Mouse (Mus musculus): ENCODE results near the gene Edn2. TPM values are rescaled to one million over a fixed set of nuclear protein-coding genes. Genes with fewer than 3 reads are reported as not detected.
A peak's percentile ranks its signal among the peaks of the same experiment; 100 is the strongest.

The Edn2 gene
- total RNA-seq (2021), result not detected
- long read RNA-seq, experiment 1, result 0 reads
- long read RNA-seq, experiment 2, result 0 reads

DNA sequence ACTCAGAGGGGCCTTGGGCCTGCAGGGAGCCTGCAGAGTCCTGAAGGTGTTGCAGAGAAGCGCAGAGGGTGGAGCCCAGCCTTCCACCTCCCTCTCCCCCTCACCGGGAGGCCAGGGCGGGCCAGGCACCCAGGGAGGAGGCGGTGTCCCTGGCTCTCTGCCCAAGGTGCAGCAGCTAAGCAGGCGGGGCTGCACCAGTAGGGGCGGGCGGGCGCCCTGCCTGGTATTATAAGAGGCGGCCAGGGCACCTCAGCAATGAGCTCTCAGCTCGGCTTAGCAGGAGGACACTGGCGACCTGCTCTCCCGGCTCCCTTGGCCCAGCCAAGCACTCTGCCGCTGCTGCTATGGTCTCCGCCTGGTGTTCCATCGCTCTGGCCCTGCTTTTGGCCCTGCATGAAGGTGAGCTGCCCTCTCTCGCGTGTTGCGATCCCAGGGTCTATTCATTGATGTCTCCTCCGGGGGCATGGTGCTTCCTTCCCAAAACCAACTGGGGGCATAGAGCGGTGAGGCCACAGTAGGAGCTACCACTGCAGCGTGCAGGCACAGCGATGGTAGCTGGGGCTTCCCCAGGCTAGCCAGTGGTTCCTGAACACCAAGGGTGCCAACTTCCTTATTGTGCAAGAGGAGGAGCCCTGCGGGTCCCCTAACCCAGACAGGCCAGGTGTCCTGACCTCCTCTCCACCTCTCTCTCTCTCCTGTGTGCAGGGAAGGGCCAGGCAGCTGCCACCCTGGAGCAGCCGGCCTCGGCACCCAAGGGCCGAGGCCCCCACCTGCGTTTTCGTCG lies at the start of gene Edn2:
Gene Edn2, plus strand, starts transcription at position 41 of the 784 bp plus-strand sequence.
- intact Hi-C loops (cut with DNase I), result no loop called here
- DNase-seq (ENCODE audit: low spot score in 2 of 2), result no peak

DNA sequence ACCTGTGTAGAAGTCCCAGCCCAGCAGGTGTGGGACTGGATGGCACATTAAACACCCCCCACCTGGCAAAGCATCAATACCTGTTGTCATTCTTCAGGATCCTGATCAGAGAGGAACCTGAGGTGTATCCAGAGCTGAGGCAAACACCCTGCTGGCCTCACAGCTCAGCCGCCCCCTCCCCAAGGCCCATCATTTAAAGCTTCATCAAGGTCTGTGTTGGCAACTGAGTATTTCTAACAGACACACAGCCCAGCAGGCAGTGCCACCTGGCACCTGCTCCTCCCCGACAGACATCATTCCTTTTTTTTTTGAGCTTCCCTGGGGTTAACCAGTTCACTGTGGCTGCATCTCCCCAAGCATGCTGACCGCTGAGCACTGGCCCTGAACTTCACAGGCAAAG lies 45.5 kb upstream of the Edn2 start:
- intact Hi-C loops (cut with DNase I), result no loop called here
- no peak for DNase-seq (ENCODE audit: low spot score in 2 of 2)

DNA sequence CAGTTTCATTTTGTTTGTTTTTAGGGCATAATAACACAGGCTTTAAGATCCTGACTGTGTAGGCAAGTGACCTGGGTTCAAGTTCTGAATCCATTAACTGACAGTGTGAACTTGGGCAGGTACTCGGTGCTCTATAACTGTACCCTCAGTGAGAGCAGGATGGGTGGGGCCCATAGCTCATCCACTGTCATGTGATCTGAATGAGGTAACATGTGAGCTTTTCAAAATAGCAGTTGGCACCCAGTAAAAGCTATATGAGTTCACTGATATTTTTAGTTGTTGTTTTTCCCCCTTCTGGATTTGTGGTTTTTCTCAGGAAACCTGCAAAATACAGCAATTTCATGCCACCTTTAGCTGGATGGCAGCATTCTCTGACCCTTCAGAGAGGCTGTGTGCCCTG lies 44.7 kb upstream of the Edn2 start:
- DNase-seq (ENCODE audit: low spot score in 2 of 2), result peak in 1 of 2 experiments; percentile 73
- intact Hi-C loops (cut with DNase I), result no loop called here

DNA sequence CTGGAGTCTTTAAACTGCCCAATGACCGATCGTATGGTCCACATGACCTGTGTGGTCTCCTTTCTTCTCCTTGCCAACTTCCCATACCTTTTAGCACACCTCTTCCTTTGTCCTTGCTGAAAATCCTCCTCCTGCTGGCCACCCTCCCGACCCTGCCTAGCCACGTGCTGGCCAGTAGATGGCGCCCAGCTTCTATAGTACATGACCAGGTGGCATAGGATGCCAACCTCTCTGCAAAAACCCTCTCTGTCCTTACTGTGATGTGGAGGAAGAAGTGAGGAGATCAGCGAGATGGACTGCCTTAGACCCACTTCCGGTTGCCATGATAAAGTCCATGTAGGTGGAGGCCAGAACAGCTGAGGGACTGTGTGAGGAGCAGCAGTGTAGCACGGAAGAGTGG lies 40.7 kb upstream of the Edn2 start:
- peak in 1 of 2 experiments; percentile 61 for DNase-seq (ENCODE audit: low spot score in 2 of 2)
- intact Hi-C loops (cut with DNase I), result no loop called here

DNA sequence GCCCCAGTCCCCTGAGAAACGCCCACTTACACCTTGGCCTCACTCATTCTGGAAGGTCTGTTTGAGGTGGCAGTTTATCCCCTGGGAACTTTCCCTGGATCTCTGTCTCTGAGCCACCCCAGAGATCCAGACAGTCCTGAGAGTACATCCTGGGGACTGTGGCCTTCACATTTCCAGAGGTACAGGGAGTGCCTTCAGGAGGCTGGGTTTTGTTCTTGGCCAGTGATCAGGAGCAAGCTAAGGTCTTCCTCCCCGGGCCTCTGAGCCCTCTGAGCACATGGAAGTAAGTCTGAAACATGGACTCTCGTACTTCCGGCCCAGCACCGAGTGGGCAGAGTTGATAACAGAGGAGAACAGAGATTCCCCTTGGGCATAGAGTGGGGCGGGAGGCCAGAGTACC lies 36.4 kb upstream of the Edn2 start:
- no peak for DNase-seq (ENCODE audit: low spot score in 2 of 2)
- intact Hi-C loops (cut with DNase I), result loop anchor here (5.0 kb wide), 1 partner anchor 312 kb away; no protein-coding TSS in a partner anchor

DNA sequence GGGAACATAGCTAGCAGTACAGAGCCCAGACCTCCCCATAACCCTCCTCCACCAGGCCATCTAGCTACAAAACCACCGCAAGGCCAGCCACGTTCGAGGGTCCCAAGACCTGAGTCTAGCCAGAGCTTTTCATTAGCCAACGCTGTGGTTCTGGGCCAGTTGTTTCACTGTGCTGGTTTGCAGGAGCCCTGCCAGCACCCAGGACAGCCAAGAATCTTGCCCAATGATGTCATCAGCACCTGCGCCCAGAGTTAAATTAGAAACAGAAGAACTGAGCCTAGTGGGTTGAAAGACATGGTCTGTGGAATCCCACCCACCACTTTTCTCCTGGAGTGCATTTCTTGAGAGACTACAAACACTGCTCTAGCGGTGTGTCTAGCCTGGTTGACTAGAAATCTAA lies 35.0 kb upstream of the Edn2 start:
- intact Hi-C loops (cut with DNase I), result loop anchor here (5.0 kb wide), 1 partner anchor 314 kb away; no protein-coding TSS in a partner anchor
- peak; percentile 45 to 71 for DNase-seq (ENCODE audit: low spot score in 2 of 2)

DNA sequence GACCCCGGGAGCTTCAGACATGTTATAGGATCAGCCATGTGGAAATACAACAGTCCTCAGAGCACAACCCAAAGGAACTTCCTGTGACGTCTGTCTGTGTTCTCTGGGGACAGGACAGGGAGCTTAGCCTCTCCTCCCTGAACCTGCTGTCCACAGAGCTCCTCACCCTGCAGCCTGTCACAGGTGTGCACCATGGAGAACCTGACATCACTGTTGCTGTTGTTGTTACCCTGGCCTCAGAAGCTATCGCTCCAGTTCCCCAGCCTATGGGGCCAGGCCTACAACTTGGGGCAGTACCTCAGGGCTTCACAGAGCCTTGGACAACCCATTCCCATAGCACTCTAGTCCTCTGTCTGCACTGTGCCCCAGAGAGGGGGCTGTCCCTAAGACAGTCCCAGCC lies 33.7 kb upstream of the Edn2 start:
- no peak for DNase-seq (ENCODE audit: low spot score in 2 of 2)
- intact Hi-C loops (cut with DNase I), result loop anchor here (5.0 kb wide), 1 partner anchor 315 kb away; no protein-coding TSS in a partner anchor

DNA sequence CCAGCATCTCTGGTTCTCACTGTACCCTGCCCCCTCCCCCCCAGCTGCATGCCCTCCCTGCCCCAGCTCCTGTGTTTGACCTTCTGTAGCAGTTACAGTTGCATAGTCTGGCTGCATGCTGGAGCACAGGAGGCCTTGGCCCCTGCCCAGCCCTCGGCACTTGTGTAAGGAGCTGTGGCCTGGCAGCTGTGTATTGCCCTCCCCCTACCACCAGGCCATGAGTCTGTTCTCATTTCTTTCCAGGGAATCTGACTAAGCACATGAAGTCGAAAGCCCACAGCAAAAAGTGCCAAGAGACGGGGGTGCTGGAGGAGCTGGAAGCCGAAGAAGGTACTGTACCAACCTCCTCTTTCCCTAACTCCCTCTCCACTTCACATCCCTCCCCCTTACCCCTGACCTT lies 33.0 kb upstream of the Edn2 start:
- DNase-seq (ENCODE audit: low spot score in 2 of 2), result peak in 1 of 2 experiments; percentile 60
- intact Hi-C loops (cut with DNase I), result loop anchor here (5.0 kb wide), 1 partner anchor 316 kb away; no protein-coding TSS in a partner anchor

DNA sequence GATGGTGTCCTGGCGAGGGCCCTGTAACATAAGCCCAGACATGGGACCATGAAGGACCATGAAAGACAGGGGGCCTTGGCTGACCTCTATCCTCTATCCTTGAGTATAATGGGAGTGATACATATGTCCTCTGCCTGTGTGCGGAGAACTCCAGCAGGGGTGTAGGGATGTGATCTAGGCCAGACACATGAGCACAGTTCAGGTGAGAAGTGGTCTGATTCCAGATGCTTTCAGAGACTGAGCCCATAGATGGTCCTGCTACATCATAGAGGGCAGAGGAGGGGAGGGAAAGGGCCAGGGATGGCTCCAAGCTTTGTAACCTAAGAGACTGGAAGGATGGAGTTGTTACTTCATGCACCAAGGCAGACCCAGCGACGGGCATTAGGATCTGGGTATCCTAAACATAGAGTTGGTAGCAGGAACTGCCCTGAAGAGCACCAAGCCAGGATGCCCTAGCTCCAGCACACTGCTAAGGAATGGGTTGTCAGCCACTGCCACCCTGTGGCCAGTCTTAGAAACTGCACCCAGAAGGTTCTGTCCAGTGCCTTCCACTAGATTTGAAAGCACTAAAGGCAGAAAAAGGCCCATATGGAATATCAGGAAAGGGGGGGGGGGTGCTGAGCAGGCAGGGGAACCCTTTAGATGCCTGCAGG lies 31.6 kb upstream of the Edn2 start:
- intact Hi-C loops (cut with DNase I), result loop anchor here (5.0 kb wide), 1 partner anchor 317 kb away; no protein-coding TSS in a partner anchor
- DNase-seq (ENCODE audit: low spot score in 2 of 2), result peak; percentile 69 to 76

DNA sequence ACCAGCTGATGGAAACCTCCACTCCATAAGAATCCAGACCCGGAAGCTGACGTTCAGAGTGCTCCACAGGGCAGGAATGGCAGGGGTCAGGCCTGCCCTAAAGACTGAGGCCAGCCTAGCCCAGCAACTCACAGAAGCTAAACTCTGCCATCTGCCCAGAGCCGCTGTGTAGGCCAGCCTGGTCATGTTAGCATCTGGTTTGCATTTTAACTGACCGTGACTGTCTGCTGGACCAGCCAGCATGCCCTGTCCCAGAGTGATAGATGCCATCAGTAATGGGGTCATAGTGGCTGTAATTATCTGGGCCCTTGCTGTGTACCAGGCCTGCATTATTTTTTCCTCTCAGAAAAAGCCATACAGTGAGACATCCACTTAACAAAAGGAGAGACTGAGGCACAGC lies 30.1 kb upstream of the Edn2 start:
- intact Hi-C loops (cut with DNase I), result no loop called here
- DNase-seq (ENCODE audit: low spot score in 2 of 2), result no peak

DNA sequence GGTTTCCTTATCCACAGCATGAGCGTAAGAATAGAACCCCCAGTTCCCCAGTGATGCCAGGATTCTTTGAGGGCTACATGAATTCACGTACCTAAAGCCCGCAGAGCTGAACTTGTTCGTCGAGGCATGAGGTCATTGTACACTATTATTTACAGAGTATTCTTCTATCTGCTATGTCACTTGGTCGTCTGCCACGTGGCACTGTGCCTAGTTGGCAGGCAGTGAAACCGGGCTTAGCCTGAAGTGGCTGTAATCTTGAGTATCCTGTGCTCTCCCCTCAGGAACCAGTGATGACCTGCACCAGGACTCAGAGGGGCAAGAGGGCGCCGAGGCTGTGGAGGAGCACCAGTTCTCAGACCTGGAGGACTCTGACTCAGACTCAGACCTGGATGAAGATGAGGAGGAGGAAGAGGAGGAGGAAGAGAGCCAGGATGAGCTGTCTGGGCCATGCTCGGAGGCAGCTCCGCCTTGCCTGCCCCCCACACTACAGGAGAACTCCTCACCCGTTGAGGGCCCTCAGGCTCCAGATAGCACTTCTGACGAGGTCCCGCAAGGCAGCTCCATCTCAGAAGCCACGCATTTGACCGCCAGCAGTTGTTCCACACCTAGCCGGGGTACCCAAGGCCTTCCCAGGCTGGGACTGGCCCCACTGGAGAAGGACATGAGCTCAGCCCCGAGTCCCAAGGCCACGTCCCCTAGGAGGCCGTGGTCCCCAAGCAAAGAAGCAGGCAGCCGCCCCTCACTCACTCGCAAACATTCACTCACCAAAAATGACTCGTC lies 29.4 kb upstream of the Edn2 start:
- DNase-seq (ENCODE audit: low spot score in 2 of 2), result no peak
- intact Hi-C loops (cut with DNase I), result no loop called here

DNA sequence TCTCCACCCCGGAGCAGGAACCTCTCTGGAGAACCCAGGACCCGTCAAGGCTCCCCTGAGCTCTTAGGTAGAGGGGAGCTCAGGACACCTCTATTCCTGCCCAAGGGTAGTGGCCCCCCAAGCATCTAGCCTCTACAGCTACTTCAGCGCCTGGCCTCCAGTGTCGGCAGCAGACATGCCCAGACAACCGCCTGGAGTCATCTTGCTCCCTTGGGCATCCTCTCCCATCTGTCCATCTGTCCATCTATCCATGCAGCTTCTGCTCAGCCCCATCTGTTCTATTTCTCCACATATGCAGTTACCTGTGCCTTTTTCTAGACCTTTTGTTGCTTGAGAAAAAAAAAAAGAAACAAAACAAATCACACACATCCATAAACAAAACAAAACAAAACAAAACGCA lies 26.8 kb upstream of the Edn2 start:
- intact Hi-C loops (cut with DNase I), result no loop called here
- no peak for DNase-seq (ENCODE audit: low spot score in 2 of 2)

DNA sequence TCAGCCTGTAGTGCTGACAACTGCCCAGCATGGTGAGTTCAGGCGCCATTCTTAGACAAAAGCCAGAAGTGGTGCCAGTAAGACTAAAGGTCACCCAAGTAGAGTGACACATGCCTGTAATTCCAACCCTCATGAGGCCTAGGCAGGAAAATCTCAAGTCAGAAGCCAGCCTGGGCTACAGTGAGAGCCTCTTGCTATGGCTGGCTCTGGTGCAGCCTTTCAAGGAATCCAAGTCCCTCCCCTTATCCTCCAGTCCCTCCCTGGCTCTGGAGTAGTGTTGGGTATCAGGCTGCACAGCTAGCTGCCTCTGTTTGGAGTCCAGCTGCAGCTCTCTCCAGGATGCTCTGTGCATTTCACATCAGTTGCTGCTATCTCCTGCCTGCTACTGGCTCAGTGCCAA lies 19.2 kb upstream of the Edn2 start:
- intact Hi-C loops (cut with DNase I), result no loop called here
- DNase-seq (ENCODE audit: low spot score in 2 of 2), result no peak

DNA sequence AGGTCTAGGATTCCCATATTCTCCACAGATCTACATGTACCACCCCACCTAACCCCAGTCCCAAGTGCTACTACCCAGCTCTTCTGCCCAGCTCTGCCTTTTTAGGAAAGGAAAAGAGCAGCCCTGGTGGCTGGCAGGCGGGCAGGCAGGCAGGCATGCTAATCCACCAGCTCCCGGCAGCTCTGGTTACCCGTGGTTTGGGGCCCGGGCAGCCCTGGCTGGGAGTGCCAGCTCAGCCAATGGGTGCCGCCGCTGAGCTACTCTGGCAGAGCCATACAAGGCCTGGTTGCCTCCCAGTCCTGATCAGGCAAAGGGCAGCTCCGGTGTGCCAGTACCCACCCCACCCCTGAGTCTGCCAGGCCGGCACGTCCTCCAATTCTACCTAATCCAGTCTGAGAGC lies 18.1 kb upstream of the Edn2 start:
- intact Hi-C loops (cut with DNase I), result no loop called here
- no peak for DNase-seq (ENCODE audit: low spot score in 2 of 2)

DNA sequence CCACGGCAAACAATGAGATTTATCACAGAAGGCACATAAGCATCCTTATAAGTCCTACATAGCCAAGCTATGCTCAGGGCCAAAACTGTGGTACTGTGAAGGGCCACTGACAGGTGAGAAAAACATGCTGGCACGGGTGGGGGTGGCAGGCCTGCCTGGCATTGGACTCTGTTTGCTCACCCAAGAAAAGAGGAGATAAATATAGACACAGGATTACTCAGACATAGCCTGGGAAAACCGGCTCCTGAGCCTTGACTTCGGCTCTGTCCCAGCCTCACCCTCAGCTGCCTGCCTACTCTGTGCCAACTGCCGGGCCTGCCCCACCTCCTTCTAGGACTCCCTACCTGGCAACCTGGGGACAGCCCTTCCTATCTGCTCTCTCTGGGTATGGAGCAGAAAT lies 16.7 kb upstream of the Edn2 start:
- DNase-seq (ENCODE audit: low spot score in 2 of 2), result peak in 1 of 2 experiments; percentile 58
- intact Hi-C loops (cut with DNase I), result no loop called here

DNA sequence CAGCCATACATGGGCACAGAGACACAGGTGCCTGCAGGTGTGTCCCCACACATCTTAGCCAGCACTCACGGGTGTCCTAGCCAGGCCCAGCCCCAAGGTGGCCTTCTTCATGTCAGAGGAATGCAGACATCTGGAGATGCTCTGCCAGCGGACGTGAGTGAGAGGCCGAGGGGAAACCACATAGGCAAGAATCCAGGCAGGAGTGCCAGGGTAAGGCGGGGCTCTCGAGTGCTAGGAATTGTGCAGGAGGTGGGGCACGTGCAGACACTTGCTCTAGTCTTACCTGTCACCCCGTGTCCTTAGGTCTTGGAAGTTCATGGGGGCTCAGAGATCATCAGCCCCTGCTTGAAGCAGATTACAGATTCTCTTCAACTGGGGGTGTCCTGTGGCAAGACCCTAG lies 15.1 kb upstream of the Edn2 start:
- intact Hi-C loops (cut with DNase I), result no loop called here
- DNase-seq (ENCODE audit: low spot score in 2 of 2), result no peak

DNA sequence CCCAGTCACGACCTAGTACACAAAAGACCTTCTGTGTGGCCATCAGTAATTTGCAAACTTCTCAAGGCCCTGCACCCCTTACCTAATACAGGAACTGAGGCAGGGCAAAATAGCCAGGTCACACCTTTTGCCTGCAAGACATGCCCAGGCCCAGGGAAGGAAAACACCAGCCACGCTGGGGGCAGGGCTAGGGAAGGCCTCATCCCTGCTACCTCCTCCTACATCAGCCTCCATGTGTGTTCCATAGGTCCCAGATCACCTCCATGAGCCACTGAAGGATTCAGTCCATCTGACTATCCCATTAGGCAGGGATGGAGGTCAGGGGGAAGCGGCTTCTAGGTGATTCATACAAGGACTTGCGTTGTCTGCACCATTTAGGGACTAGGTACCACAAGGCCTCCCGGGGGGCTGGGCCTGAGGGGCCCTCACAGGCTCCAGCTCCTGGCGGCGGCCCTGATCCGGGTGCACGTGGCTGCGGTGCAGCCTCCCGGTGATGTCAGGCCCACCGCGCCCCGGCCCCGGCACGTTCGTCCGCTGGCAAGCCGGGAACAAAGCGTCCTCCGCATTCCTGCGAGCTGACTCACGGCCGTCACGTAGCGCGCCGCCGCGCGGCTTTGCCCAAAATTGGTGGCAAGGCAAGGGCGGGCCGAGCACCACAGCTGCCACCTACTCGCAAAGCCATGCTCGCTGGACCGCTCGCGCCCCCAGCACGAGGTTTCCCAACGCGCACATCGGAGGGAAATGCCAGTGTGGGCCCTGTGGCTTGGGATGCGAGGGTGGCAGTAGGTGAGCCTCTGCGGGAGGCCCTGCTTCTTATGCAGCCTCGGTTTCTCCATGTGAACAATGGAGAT lies 12.5 kb upstream of the Edn2 start:
- intact Hi-C loops (cut with DNase I), result no loop called here
- peak; percentile 80 to 83 for DNase-seq (ENCODE audit: low spot score in 2 of 2)

DNA sequence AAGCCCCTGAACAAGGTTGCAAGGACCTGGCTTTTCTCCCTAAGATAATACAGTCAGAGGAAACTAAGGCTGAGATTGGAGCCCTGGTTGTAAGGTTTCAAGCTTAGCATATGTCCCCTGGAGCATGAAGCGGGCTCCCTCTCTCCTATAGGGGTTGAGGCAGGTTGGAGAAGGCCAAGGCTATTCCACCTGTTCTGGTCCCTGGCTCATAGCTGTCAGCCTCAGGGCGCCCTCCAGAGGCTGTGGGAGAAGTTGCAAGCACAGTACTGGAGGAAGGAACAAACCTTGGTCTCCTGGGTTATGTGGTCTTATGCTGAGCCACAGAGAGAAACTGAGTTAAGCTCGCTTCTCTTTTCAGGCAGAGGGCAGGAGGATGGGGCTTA lies 11.9 kb upstream of the Edn2 start:
- intact Hi-C loops (cut with DNase I), result no loop called here
- DNase-seq (ENCODE audit: low spot score in 2 of 2), result peak in 1 of 2 experiments; percentile 37

DNA sequence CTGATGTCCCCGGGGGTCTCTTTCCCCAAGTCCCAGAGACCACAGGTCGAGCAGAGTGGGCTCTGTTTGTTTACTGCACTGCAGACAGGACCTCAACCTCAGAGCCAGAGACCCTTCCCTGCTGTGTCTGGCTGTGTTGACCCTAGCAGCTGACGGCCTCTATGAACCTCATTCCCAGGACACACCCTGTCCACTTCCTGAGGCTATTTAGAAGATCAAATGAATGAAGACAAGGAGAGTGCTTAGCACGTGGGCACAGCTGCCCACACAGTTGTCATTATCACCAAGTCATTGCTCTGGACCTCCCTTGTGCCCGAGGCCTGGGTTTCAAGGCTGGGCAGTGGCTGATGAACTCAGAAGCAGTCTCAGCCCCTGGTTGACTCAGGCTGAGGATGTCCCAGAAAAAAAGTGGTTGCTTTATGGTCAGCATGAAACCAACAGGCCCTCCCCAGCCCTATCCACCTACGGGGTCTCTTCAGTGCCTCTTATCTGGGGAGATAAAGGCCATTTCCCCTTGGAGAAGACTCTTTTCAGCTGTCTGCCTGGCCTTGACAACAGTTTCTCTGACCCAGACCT lies 10.6 kb upstream of the Edn2 start:
- intact Hi-C loops (cut with DNase I), result no loop called here
- DNase-seq (ENCODE audit: low spot score in 2 of 2), result no peak
